Mouse (Mus musculus) embryonic stem cell, embryonic (primary cell): ENCODE measurements around the gene Ccndbp1.
"Not testable (repeated sequence)": the region's sequence is repeated elsewhere in the genome, so short reads cannot be mapped to it uniquely, and the experiment has no call there.

Experiments
- CTCF ChIA-PET, 4 experiments: fragments of 300-600 bp in 2 of 4; fragments of 350-600 bp in 2 of 4; sonication (Branson Sonifier 250); formaldehyde crosslinking; loops; one replicate each; lab custom pipeline; 2022; ENCODE audit warnings: inconsistent platforms in 2 of 4; lab: Charles Lee
- POLR2A ChIA-PET, 4 experiments: fragments of 300-600 bp in 2 of 4; fragments of 350-600 bp in 2 of 4; sonication (Branson Sonifier 250); formaldehyde crosslinking; loops; one replicate each; lab custom pipeline; 2022; ENCODE audit warnings: antibody characterized with exemption in 4 of 4, inconsistent platforms in 1 of 4; lab: Charles Lee

Gene Ccndbp1

DNA sequence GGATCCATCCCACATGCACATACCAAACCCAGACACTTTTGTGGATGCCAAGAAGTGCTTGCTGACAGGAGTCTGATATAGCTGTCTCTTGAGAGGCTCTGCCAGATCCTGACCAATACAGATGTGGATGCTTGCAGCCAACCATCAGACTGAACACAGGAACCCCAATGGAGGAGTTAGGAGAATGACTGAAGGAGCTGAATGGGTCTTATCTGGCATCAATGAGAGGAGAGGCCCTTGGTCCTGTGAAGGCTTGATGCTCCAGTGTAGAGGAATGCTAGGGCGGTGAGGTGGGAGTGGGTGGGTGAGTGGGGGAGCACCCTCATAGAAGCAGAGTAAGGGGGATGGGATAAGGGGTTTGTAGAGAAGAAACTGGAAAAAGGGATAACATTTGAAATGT is 30.6 kb downstream of the Ccndbp1 start:
- CTCF ChIA-PET = not testable (repeated sequence)

DNA sequence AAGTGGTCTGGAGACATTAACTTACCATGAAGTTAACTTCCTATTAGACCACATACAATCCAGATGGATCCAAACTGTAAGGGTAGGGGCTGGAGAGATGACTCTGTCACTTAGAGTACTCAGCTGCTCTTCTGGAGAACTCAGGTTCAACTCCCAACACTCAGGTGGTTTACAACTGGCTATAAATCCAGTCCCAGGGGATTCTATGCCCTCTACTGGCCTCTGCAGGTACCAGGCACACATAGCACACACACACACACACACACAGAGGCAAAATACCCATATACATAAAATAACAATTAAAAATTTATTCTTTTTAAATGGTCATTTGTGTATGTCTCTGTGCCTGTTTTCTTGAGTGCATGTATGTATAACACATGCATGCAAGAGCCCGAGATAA is 31.2 kb downstream of the Ccndbp1 start:
- ChIA-PET CTCF (no interaction called here), POLR2A (no interaction called here)

More for the DNA sequence above, 30.6 kb downstream of the Ccndbp1 start:
- POLR2A ChIA-PET = not testable (repeated sequence)

DNA sequence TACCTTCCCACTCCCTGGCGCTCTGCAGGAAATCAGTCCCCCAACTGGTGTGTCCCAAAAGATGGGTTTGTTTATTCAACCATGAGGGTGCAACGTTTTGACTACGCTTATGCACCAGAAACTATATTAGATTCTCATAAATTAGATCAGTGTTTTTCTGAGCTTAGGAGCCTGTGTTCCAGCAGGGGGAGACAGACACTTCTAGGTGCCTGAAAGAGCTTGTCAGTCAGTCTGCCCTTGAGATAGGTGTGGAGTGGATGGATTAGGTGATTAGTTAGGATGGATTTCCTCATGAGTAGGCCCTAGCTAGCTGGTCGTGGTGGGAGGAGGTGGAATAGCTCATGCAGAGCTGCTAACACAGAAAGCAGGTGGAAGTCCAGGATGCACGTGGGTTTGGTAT is 32.9 kb downstream of the Ccndbp1 start:
- ChIA-PET CTCF (interaction anchor here (0.6 to 1.4 kb wide), 20 partner anchors 9 to 356 kb away, joined by 3 to 29 read pairs (median 4); partner anchors contain the start of gene Tgm7 (in 1 of the 4)), POLR2A (no interaction called here)

DNA sequence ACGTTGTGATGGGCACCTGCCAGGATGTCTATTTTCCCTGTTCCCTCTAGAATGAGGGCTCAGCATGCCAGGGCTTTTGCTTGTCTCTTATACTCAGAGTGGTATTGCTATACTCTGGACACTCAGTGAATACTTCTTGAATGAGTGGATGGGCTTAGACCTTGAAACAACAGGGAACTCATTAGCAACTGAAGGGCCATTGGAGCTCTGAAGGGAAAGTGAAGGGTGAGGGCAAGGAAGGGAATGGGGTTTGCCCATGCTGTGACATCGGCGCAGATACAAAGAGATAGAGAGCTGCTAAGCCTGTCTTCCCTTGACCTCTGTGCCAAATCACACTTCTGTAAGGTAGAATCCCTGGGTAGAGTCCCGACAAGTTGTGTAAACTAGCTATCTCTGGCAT is 37.5 kb downstream of the Ccndbp1 start:
- ChIA-PET CTCF (interaction anchor here in 2 of 4 experiments (0.6 to 0.7 kb wide), 4 partner anchors 34 to 298 kb away, joined by 3 to 5 read pairs (median 4); no protein-coding TSS in a partner anchor), POLR2A (interaction anchor here in 2 of 4 experiments (0.7 to 0.8 kb wide), 2 partner anchors 13 to 671 kb away, joined by 3 to 4 read pairs; no protein-coding TSS in a partner anchor)

DNA sequence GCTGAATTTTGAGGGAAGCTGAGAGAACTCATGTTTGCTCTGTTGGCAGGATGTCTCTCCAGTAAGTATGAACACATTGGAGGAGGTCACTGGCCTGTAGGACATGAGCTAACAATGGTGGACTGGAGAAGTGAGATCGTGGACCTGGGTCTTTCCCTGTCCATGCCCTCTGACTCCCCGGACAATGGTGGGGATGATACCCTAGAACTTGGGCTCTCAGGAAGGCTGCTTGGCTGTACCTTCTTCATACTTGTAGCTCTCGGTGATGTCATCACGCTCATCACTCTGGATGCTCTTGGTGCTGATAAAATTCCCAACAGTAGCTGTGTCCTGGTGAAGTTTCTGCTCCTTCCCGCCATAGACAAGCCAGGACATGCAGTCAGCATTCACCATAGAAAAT is 44.0 kb downstream of the Ccndbp1 start:
- CTCF ChIA-PET = no interaction called here
- POLR2A ChIA-PET = no interaction called here

DNA sequence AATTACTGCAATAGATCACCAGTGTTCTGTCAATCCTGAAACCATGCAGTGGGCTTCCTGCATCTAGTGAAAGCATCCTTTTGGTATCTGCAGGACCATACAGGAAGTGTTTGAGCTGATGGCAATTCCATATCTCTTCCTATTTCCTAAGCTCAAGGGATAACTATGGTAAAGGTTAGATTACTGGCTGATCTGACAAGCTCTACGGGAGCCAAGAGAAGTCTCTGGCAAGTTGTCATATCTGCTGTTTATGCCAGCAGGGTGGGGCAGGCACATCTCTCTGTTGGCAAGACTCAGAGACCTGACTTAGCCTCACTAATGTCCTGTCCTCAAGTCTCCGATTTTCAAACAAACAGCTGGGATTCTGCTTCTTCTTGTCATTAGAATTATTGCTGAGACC is 45.9 kb downstream of the Ccndbp1 start:
- ChIA-PET CTCF (interaction anchor here in 2 of 4 experiments (0.8 to 1.3 kb wide), 2 partner anchors 13 to 188 kb away, joined by 3 to 4 read pairs; no protein-coding TSS in a partner anchor), POLR2A (interaction anchor here in 2 of 4 experiments (0.6 to 0.7 kb wide), 2 partner anchors 91 to 456 kb away, joined by 3 to 5 read pairs; no protein-coding TSS in a partner anchor)

DNA sequence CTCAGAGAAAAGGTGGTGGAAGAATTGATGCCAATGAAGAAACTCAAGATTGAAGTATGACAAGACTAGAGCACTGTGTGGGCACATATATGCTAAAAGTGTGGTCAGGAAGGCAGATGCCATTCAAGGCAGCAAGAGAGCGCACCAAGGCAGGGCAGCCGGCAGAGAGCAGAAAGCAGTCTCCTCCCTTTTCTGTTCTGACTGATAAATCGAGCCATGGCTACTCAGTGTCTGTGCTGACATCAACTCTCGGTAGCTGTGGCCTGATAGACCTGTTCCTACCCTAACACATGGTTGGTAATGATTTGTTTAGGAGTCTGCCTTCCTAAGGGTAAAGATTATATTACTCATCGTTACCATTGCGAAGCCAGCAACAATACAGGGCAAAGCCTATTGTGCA is 47.7 kb downstream of the Ccndbp1 start:
- ChIA-PET POLR2A (no interaction called here), CTCF (interaction anchor here in 2 of 4 experiments (0.7 to 1.4 kb wide), 2 partner anchors 15 to 39 kb away, joined by 3 read pairs; no protein-coding TSS in a partner anchor)

DNA sequence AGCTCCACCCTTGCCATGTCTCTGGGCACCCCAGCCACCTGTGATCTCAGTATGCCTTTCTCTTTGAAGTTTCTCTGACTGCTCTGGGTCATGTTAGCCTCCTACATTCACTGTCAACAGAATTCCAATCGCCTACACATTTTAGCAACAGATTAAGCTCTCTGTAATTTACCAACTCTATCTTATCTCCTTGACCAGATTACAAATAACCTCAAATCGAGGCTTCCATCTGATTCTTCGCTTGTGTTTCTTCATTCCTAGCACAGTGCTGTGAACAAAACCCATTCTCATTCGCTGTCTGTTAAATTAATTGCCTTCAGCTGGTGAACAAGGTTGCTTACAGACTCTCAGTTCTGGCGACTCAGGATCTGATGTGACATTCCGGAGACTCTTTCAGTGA is 49.8 kb downstream of the Ccndbp1 start:
- ChIA-PET CTCF (no interaction called here), POLR2A (interaction anchor here in 2 of 4 experiments (0.6 to 1.2 kb wide), 3 partner anchors 12 to 705 kb away, joined by 3 to 4 read pairs (median 3); no protein-coding TSS in a partner anchor)

DNA sequence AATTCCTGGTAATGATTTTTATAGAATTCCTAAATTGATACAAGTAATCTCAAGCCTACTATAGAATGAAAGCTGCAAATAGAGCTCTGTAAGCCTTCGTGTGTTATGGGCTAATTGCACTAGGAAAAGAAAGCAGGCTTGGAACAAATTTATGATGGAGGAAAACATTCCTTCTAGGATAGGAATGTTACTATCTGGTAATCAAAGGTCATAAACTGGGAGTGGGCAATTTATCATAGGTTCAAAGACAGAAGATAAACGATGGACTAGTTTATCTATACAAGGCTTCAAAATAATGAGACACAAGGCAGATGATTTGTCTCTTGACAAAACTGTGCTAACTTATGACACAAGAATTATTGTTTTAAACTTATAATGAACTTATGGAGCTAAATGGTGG is 53.1 kb downstream of the Ccndbp1 start:
- CTCF ChIA-PET = interaction anchor here in 1 of 4 experiments (0.6 kb wide), 1 partner anchor 210 kb away, joined by 3 read pairs; no protein-coding TSS in a partner anchor
- POLR2A ChIA-PET = no interaction called here
